ENCODE assay signal across 16 mouse cellular contexts in genomic region chr6:27892886-27893285, GRCm38 (mm10).
DNase-seq lines count a peak whose midpoint lies in the region; TF ChIP-seq lines count a peak whose summit lies in the region.
"Had no signal": no experiment of that assay in that cellular context is flagged by ENCODE, and none has a peak within 500 bp of the region (broad histone marks: within the 10 kb centered on the region; RNA-seq: fewer than 3 reads in every experiment).

No protein-coding gene starts in this region.

- no peak for TF ChIP-seq CTCF in left cerebral cortex, adult 2 months (IDR thresholded peaks at IDR 0.05)

- DNase-seq in cerebellum, postnatal 10 days = peak; percentile 77 to 81
- DNase-seq in cerebellum, postnatal 25 days = no peak
- DNase-seq in cerebellum, postnatal 14 days = peak; percentile 53 to 65
- no peak for DNase-seq in cerebellum, adult 11-12 months
- peak; percentile 62 for DNase-seq in left cerebral cortex, postnatal 4 days
- DNase-seq in left cerebral cortex, adult 2 months (ENCODE audit: extremely low spot score in 1 of 2, low spot score in 2 of 2) = no peak
- DNase-seq: adrenal gland, adult 2 months; adrenal gland, adult 8-10 months; adrenal gland, postnatal 10 days; adrenal gland, postnatal 14 days; adrenal gland, postnatal 25 days; adrenal gland, postnatal 36 days; B cell, adult 2 months; cerebellum, adult 11 months; cerebellum, adult 18-20 months; cerebellum, adult 2 months had no signal

- H3K4me3 ChIP-seq in left cerebral cortex, adult 2 months = no peak overlapping the region

- intact Hi-C loops in left cerebral cortex, postnatal 4 days (cut with DNase I) = no loop called here
- intact Hi-C loops in left cerebral cortex, adult 2 months (cut with DNase I) = no loop called here

- no peak overlapping the region for H3K27ac ChIP-seq in left cerebral cortex, adult 2 months

Comparison
In these comparisons a context has a peak if more than half of its experiments do, and no peak if none do; other contexts are left out.
1. DNase-seq: peak in cerebellum, postnatal 10 days (2 of 2), cerebellum, postnatal 14 days (2 of 2) and left cerebral cortex, postnatal 4 days (single experiment); none in cerebellum, postnatal 25 days (0 of 2), cerebellum, adult 11-12 months (single experiment) and left cerebral cortex, adult 2 months (0 of 2).